Mouse (Mus musculus) limb, embryonic 11.5 days (tissue): ENCODE measurements around the gene Gm21833. TPM values are rescaled to one million over a fixed set of nuclear protein-coding genes. Genes with fewer than 3 reads are reported as not detected.
"Not testable (repeated sequence)": the region's sequence is repeated elsewhere in the genome, so short reads cannot be mapped to it uniquely, and the experiment has no call there.

Experiments used
- ATAC-seq: fragments of 200-750 bp; cut with Nextera tagmentation; 2 replicates; pipeline ENCODE4 v1.8.0; 2017; ENCODE audit warnings: low read depth; ENCODE audit not compliant: insufficient number of reproducible peaks, low FRiP score, low TSS enrichment
- DNase-seq: peaks from one replicate; pipeline ENCODE4 v3.0.0-alpha.2; 2015; ENCODE audit warnings: low spot score
- H3K27ac ChIP-seq: fragments of 300-500 bp; sonication (generic); replicated peaks from 2 replicates; pipeline ENCODE4 v1.5.1; 2014; ENCODE audit warnings: low read depth, mild to moderate bottlenecking, low read length
- H3K27me3 ChIP-seq: fragments of 300-500 bp; sonication (generic); 2 replicates; pipeline ENCODE4 v1.6.1; 2014; ENCODE audit warnings: mild to moderate bottlenecking, low read length, mixed read lengths; ENCODE audit not compliant: control insufficient read depth, insufficient read depth
- H3K36me3 ChIP-seq: fragments of 300-500 bp; sonication (generic); 2 replicates; pipeline ENCODE4 v1.6.1; 2014; ENCODE audit warnings: mild to moderate bottlenecking, low read length, moderate library complexity, mixed read lengths; ENCODE audit not compliant: control insufficient read depth, insufficient read depth
- H3K4me1 ChIP-seq: fragments of 300-500 bp; sonication (generic); 2 replicates; pipeline ENCODE4 v1.6.1; 2014; ENCODE audit warnings: low read length, mixed read lengths; ENCODE audit not compliant: control insufficient read depth, insufficient read depth
- H3K4me2 ChIP-seq: fragments of 300-500 bp; sonication (generic); 2 replicates; pipeline ENCODE4 v1.6.1; 2014; ENCODE audit warnings: low read depth, mild to moderate bottlenecking, moderate library complexity; ENCODE audit not compliant: severe bottlenecking
- H3K4me3 ChIP-seq: fragments of 300-500 bp; sonication (generic); 2 replicates; pipeline ENCODE4 v1.5.1; 2014; ENCODE audit warnings: low read depth, low read length
- H3K9ac ChIP-seq: fragments of 300-500 bp; sonication (generic); 2 replicates; pipeline ENCODE4 v1.6.1; 2014; ENCODE audit warnings: mild to moderate bottlenecking, low read length
- H3K9me3 ChIP-seq: fragments of 300-500 bp; sonication (generic); 2 replicates; pipeline ENCODE4 v1.6.1; 2016; ENCODE audit warnings: low read length; ENCODE audit not compliant: control insufficient read depth
- WGBS: fragments of 180-500 bp; shearing (Covaris S2); extraction: QIAGEN DNeasy Blood & Tissue Kit; methylation state at CpG from one replicate; pipeline ENCODE4 v1.1.7; 2014; 5-methylcytosine and 5-hydroxymethylcytosine counted together
- polyA plus RNA-seq: library from polyadenylated mRNA; unstranded; fragments of >200 nt; fragmentation: Nextera tagmentation; extraction: Ambion mirVana; gene quantifications from 2 replicates; pipeline ENCODE4 v1.2.1, GENCODE M21; 2014

Gene Gm21833
- polyA plus RNA-seq, result not detected in 2 replicates

- not testable (repeated sequence) for H3K36me3 ChIP-seq, H3K27me3 ChIP-seq, H3K4me3 ChIP-seq, DNase-seq, H3K9me3 ChIP-seq, H3K4me1 ChIP-seq, ATAC-seq, H3K27ac ChIP-seq, H3K4me2 ChIP-seq, H3K9ac ChIP-seq
- WGBS, result 89% methylated on average over 2 of the region's 2 CpGs
Observed at GRCm38 (mm10) chr16:82828082-82828481, at the start of gene Gm21833. Gene Gm21833, plus strand, starts transcription at chr16:82828382.

DNA sequence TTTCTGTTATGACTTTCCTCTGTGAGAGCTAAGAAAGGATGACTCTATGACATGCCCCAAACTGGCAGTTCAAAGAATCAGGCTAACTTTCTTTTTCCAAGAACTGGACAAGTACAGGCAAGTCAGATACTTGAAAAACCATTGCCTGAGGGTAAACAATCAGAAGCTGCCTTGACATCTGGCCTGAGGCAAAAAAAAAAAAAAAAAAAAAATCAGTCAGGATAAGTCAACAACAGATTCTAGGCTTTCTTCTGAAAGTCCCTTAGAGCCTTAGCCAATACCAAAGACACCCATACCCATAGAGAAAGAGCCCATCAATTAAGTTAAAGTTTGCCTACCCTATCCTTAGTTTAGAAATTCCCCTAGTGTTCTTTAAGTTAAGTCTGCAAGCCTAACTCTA lies 38.7 kb upstream of the Gm21833 start:
- Histone ChIP-seq H3K27ac (no peak overlapping the region), H3K36me3 (no peaks in the 10 kb centered on the region), H3K27me3 (no peaks in the 10 kb centered on the region), H3K9ac (no peak overlapping the region), H3K4me1 (no peaks in the 10 kb centered on the region), H3K4me3 (no peak overlapping the region), H3K4me2 (no peak overlapping the region), H3K9me3 (no peaks in the 10 kb centered on the region)
- no peak for DNase-seq
- no peak for ATAC-seq

DNA sequence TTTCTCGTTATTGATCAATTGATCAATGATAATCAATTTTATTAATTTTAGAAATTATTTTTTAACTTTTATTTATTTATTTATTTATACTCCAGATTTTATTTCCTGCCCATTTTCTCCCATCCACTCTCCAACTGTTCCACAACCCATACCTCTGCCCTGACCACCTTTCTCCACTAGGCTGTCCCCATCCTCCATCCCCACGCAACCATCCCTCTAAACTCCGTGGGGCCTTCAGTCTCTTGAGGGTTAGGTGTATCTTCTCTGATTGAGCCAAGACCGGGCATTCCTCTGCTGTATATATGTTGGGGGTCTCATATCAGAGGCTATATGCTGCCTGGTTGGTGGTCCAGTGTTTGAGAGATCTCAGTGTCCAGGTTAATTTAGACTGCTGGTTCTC lies 31.7 kb upstream of the Gm21833 start:
- no peaks in the 10 kb centered on the region for H3K36me3 ChIP-seq
- H3K9me3 ChIP-seq, result no peaks in the 10 kb centered on the region
- ATAC-seq (peak; percentile 47; the same call in 1 of the 2 replicates), DNase-seq (no peak)
- no peak overlapping the region for H3K4me3 ChIP-seq
- 91% methylated on average over 4 of the region's 4 CpGs for WGBS
- H3K9ac ChIP-seq, result no peak overlapping the region
- H3K4me2 ChIP-seq, result no peak overlapping the region
- H3K27ac ChIP-seq, result no peak overlapping the region
- no peaks in the 10 kb centered on the region for H3K27me3 ChIP-seq
- H3K4me1 ChIP-seq, result no peaks in the 10 kb centered on the region

- no peaks in the 10 kb centered on the region for H3K27me3 ChIP-seq
- H3K9ac ChIP-seq, result no peak overlapping the region
- H3K4me2 ChIP-seq, result no peak overlapping the region
- no peaks in the 10 kb centered on the region for H3K4me1 ChIP-seq
- H3K27ac ChIP-seq, result no peak overlapping the region
- no peaks in the 10 kb centered on the region for H3K36me3 ChIP-seq
- ATAC-seq, result peak; percentile 68; the same call in 1 of the 2 replicates
- no peak for DNase-seq
- no peaks in the 10 kb centered on the region for H3K9me3 ChIP-seq
- H3K4me3 ChIP-seq, result no peak overlapping the region
Observed at GRCm38 (mm10) chr16:82815255-82815654, 12.9 kb upstream of the Gm21833 start.

GRCm38 (mm10) chr16:82816615-82817014 lies 11.6 kb upstream of the Gm21833 start:
- H3K27me3 ChIP-seq, result no peaks in the 10 kb centered on the region
- ATAC-seq, result no peak
- H3K4me3 ChIP-seq, result no peak overlapping the region
- 82% methylated on average over 2 of the region's 2 CpGs for WGBS
- H3K36me3 ChIP-seq, result no peaks in the 10 kb centered on the region
- no peak overlapping the region for H3K9ac ChIP-seq
- H3K9me3 ChIP-seq, result no peaks in the 10 kb centered on the region
- DNase-seq, result no peak
- no peaks in the 10 kb centered on the region for H3K4me1 ChIP-seq
- H3K27ac ChIP-seq, result no peak overlapping the region
- no peak overlapping the region for H3K4me2 ChIP-seq

GRCm38 (mm10) chr16:82855752-82856151 lies 27.6 kb downstream of the Gm21833 start:
- no peak overlapping the region for H3K27ac ChIP-seq
- no peak overlapping the region for H3K9ac ChIP-seq
- H3K27me3 ChIP-seq, result no peaks in the 10 kb centered on the region
- DNase-seq (no peak), ATAC-seq (no peak)
- H3K4me2 ChIP-seq, result no peak overlapping the region
- H3K36me3 ChIP-seq, result no peaks in the 10 kb centered on the region
- no peak overlapping the region for H3K4me3 ChIP-seq
- 77% methylated on average over 2 of the region's 2 CpGs for WGBS
- H3K4me1 ChIP-seq, result no peaks in the 10 kb centered on the region
- H3K9me3 ChIP-seq, result no peaks in the 10 kb centered on the region

- no peaks in the 10 kb centered on the region for H3K4me1 ChIP-seq
- no peak for ATAC-seq
- no peaks in the 10 kb centered on the region for H3K27me3 ChIP-seq
- no peak overlapping the region for H3K4me3 ChIP-seq
- no peak overlapping the region for H3K4me2 ChIP-seq
- DNase-seq, result no peak
- no peaks in the 10 kb centered on the region for H3K36me3 ChIP-seq
- H3K27ac ChIP-seq, result no peak overlapping the region
- no peaks in the 10 kb centered on the region for H3K9me3 ChIP-seq
- no peak overlapping the region for H3K9ac ChIP-seq
- 56% methylated on average over 7 of the region's 7 CpGs for WGBS
Observed at GRCm38 (mm10) chr16:82864590-82864989, 36.4 kb downstream of the Gm21833 start.
